Mouse (Mus musculus): ENCODE measurements at regions not wholly inside any gene's neighbourhood (a gene's known extent, or its start where the extent isn't known, plus 50 kb on each side); places are given as distances from the start of the nearest gene placed in this dataset.
"Not testable (repeated sequence)": the region's sequence is repeated elsewhere in the genome, so short reads cannot be mapped to it uniquely, and the experiment has no call there.

GRCm38 (mm10) chr9:78795801-78796200 is 180.5 kb downstream of the Cd109 start:
- DNase-seq (ENCODE audit: low spot score) (no peak), ATAC-seq (no peak)
- no peaks in the 10 kb centered on the region for H3K9me3 ChIP-seq (replicated peaks; ENCODE audit: control insufficient read depth, low read length)
- H3K27me3 ChIP-seq (replicated peaks; ENCODE audit: control insufficient read depth, insufficient read depth, low read length) = no peaks in the 10 kb centered on the region
- H3K9ac ChIP-seq (ENCODE audit: low read length) = no peak overlapping the region
- H3K4me2 ChIP-seq (ENCODE audit: low read length) = no peak overlapping the region
- H3K4me3 ChIP-seq (ENCODE audit: low read depth, low read length) = no peak overlapping the region
- H3K4me1 ChIP-seq (ENCODE audit: control insufficient read depth, insufficient read depth, low read length) = no peaks in the 10 kb centered on the region
- no peaks in the 10 kb centered on the region for H3K36me3 ChIP-seq (ENCODE audit: control insufficient read depth, insufficient read depth, low read length)
- WGBS = 76% methylated on average over 1 of the region's 1 CpGs
- H3K27ac ChIP-seq (ENCODE audit: low read depth, low read length) = no peak overlapping the region

- WGBS = 76% methylated on average over 4 of the region's 4 CpGs
- Histone ChIP-seq H3K4me1 (ENCODE audit: control insufficient read depth, insufficient read depth, low read length) (no peaks in the 10 kb centered on the region), H3K9me3 (replicated peaks; ENCODE audit: control insufficient read depth, low read length) (no peaks in the 10 kb centered on the region), H3K27me3 (replicated peaks; ENCODE audit: control insufficient read depth, insufficient read depth, low read length) (no peaks in the 10 kb centered on the region), H3K9ac (ENCODE audit: low read length) (no peak overlapping the region), H3K4me2 (ENCODE audit: low read length) (no peak overlapping the region), H3K36me3 (ENCODE audit: control insufficient read depth, insufficient read depth, low read length) (no peaks in the 10 kb centered on the region), H3K27ac (ENCODE audit: low read depth, low read length) (no peak overlapping the region), H3K4me3 (ENCODE audit: low read depth, low read length) (no peak overlapping the region)
- ATAC-seq (no peak), DNase-seq (ENCODE audit: low spot score) (no peak)
Measured at GRCm38 (mm10) chr9:78817221-78817620, 201.9 kb downstream of the Cd109 start.

- WGBS = 17% methylated on average over 35 of the region's 52 CpGs
- H3K9ac ChIP-seq (ENCODE audit: low read length) = 0 out of 2 replicates have a peak overlapping the region, but pooled peaks have one; percentile 29
- ATAC-seq = peak; percentile 87
- H3K4me2 ChIP-seq (ENCODE audit: low read length) = peak overlapping the region; percentile 55
- H3K36me3 ChIP-seq (ENCODE audit: control insufficient read depth, insufficient read depth, low read length); H3K9me3 ChIP-seq (replicated peaks; ENCODE audit: control insufficient read depth, low read length); DNase-seq (ENCODE audit: low spot score); H3K4me1 ChIP-seq (ENCODE audit: control insufficient read depth, insufficient read depth, low read length); H3K27ac ChIP-seq (ENCODE audit: low read depth, low read length); H3K27me3 ChIP-seq (replicated peaks; ENCODE audit: control insufficient read depth, insufficient read depth, low read length): not testable (repeated sequence)
- peak overlapping the region; percentile 27 for H3K4me3 ChIP-seq (ENCODE audit: low read depth, low read length)
Measured at GRCm38 (mm10) chr9:78821554-78822212, 206.3 kb downstream of the Cd109 start.

- H3K4me1 ChIP-seq (ENCODE audit: control insufficient read depth, insufficient read depth, low read length) = no peaks in the 10 kb centered on the region
- H3K27ac ChIP-seq (ENCODE audit: low read depth, low read length) = no peak overlapping the region
- H3K9me3 ChIP-seq (replicated peaks; ENCODE audit: control insufficient read depth, low read length) = no peaks in the 10 kb centered on the region
- no peak overlapping the region for H3K9ac ChIP-seq (ENCODE audit: low read length)
- DNase-seq (ENCODE audit: low spot score) (peak; percentile 21), ATAC-seq (no peak)
- H3K4me3 ChIP-seq (ENCODE audit: low read depth, low read length) = no peak overlapping the region
- H3K4me2 ChIP-seq (ENCODE audit: low read length) = no peak overlapping the region
- no peaks in the 10 kb centered on the region for H3K36me3 ChIP-seq (ENCODE audit: control insufficient read depth, insufficient read depth, low read length)
- no peaks in the 10 kb centered on the region for H3K27me3 ChIP-seq (replicated peaks; ENCODE audit: control insufficient read depth, insufficient read depth, low read length)
- 74% methylated on average over 9 of the region's 9 CpGs for WGBS
Measured at GRCm38 (mm10) chr9:78844969-78845683, 229.8 kb downstream of the Cd109 start.

GRCm38 (mm10) chr9:78846110-78846509 is 230.8 kb downstream of the Cd109 start:
- no peaks in the 10 kb centered on the region for H3K27me3 ChIP-seq (replicated peaks; ENCODE audit: control insufficient read depth, insufficient read depth, low read length)
- H3K4me1 ChIP-seq (ENCODE audit: control insufficient read depth, insufficient read depth, low read length) = no peaks in the 10 kb centered on the region
- peak; percentile 4 for DNase-seq (ENCODE audit: low spot score)
- WGBS = 32% methylated on average over 7 of the region's 7 CpGs
- ATAC-seq = no peak
- H3K4me3 ChIP-seq (ENCODE audit: low read depth, low read length) = no peak overlapping the region
- no peaks in the 10 kb centered on the region for H3K9me3 ChIP-seq (replicated peaks; ENCODE audit: control insufficient read depth, low read length)
- H3K36me3 ChIP-seq (ENCODE audit: control insufficient read depth, insufficient read depth, low read length) = no peaks in the 10 kb centered on the region
- no peak overlapping the region for H3K4me2 ChIP-seq (ENCODE audit: low read length)
- no peak overlapping the region for H3K9ac ChIP-seq (ENCODE audit: low read length)
- H3K27ac ChIP-seq (ENCODE audit: low read depth, low read length) = no peak overlapping the region

GRCm38 (mm10) chr9:78847890-78848563 is 232.7 kb downstream of the Cd109 start:
- H3K9me3 ChIP-seq (replicated peaks; ENCODE audit: control insufficient read depth, low read length) = no peaks in the 10 kb centered on the region
- H3K4me2 ChIP-seq (ENCODE audit: low read length) = no peak overlapping the region
- 54% methylated on average over 9 of the region's 9 CpGs for WGBS
- no peak overlapping the region for H3K4me3 ChIP-seq (ENCODE audit: low read depth, low read length)
- H3K4me1 ChIP-seq (ENCODE audit: control insufficient read depth, insufficient read depth, low read length) = no peaks in the 10 kb centered on the region
- H3K36me3 ChIP-seq (ENCODE audit: control insufficient read depth, insufficient read depth, low read length) = no peaks in the 10 kb centered on the region
- H3K9ac ChIP-seq (ENCODE audit: low read length) = no peak overlapping the region
- DNase-seq (ENCODE audit: low spot score) = peak; percentile 57
- H3K27me3 ChIP-seq (replicated peaks; ENCODE audit: control insufficient read depth, insufficient read depth, low read length) = no peaks in the 10 kb centered on the region
- ATAC-seq = peak; percentile 57; the same call in 1 of the 2 replicates
- no peak overlapping the region for H3K27ac ChIP-seq (ENCODE audit: low read depth, low read length)

DNA sequence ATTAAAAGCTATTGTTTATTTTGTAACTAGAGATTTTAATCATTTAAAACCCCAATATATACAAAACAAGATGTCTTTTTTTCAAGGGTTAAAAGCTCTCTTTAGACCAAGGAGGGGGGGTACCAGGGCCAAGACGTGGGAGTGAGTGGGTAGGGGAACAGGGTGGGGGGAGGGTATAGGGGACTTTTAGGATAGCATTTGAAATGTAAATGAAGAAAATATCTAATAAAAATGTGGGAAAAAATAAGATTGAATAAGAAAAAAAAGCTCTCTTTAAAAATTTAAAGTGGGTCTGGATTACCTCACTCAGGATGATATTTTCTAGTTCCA is 233.2 kb downstream of the Cd109 start:
- ATAC-seq; H3K36me3 ChIP-seq (ENCODE audit: control insufficient read depth, insufficient read depth, low read length); H3K27me3 ChIP-seq (replicated peaks; ENCODE audit: control insufficient read depth, insufficient read depth, low read length); H3K4me2 ChIP-seq (ENCODE audit: low read length); H3K4me1 ChIP-seq (ENCODE audit: control insufficient read depth, insufficient read depth, low read length); H3K9ac ChIP-seq (ENCODE audit: low read length); H3K27ac ChIP-seq (ENCODE audit: low read depth, low read length); H3K4me3 ChIP-seq (ENCODE audit: low read depth, low read length); H3K9me3 ChIP-seq (replicated peaks; ENCODE audit: control insufficient read depth, low read length); DNase-seq (ENCODE audit: low spot score): not testable (repeated sequence)
- 27% methylated on average over 1 of the region's 1 CpGs for WGBS

- Histone ChIP-seq H3K9ac (ENCODE audit: low read length) (no peak overlapping the region), H3K4me3 (ENCODE audit: low read depth, low read length) (no peak overlapping the region), H3K4me2 (ENCODE audit: low read length) (no peak overlapping the region), H3K9me3 (replicated peaks; ENCODE audit: control insufficient read depth, low read length) (no peaks in the 10 kb centered on the region), H3K27ac (ENCODE audit: low read depth, low read length) (no peak overlapping the region), H3K36me3 (ENCODE audit: control insufficient read depth, insufficient read depth, low read length) (no peaks in the 10 kb centered on the region), H3K27me3 (replicated peaks; ENCODE audit: control insufficient read depth, insufficient read depth, low read length) (no peaks in the 10 kb centered on the region), H3K4me1 (ENCODE audit: control insufficient read depth, insufficient read depth, low read length) (no peaks in the 10 kb centered on the region)
- ATAC-seq (no peak), DNase-seq (ENCODE audit: low spot score) (no peak)
- WGBS = 97% methylated on average over 1 of the region's 1 CpGs
Measured at GRCm38 (mm10) chr9:78856981-78857380, 241.6 kb downstream of the Cd109 start.

DNA sequence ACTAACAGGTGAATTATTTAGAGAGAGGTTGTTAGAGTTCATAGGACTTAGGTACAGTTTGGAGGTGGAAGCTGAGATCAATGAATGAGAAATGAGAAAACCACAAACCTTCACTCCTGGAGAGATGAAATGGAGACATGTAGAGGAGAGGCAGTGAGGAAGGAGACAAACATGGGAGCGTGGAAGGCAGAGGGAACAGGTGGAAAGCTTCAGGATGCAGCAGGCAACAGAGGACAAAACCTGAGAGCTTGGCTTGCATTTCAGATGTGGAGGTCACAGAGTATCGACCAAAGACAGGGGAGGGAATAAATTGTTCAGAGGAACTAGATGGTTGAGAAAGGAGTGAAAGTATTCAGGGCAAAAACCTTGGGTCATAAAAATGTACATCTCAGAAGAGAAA is 244.6 kb downstream of the Cd109 start:
- no peaks in the 10 kb centered on the region for H3K9me3 ChIP-seq (replicated peaks; ENCODE audit: control insufficient read depth, low read length)
- no peaks in the 10 kb centered on the region for H3K27me3 ChIP-seq (replicated peaks; ENCODE audit: control insufficient read depth, insufficient read depth, low read length)
- H3K4me1 ChIP-seq (ENCODE audit: control insufficient read depth, insufficient read depth, low read length) = no peaks in the 10 kb centered on the region
- no peak overlapping the region for H3K4me3 ChIP-seq (ENCODE audit: low read depth, low read length)
- H3K27ac ChIP-seq (ENCODE audit: low read depth, low read length) = no peak overlapping the region
- no peak for ATAC-seq
- DNase-seq (ENCODE audit: low spot score) = no peak
- no peak overlapping the region for H3K9ac ChIP-seq (ENCODE audit: low read length)
- WGBS = 86% methylated on average over 2 of the region's 2 CpGs
- no peak overlapping the region for H3K4me2 ChIP-seq (ENCODE audit: low read length)
- no peaks in the 10 kb centered on the region for H3K36me3 ChIP-seq (ENCODE audit: control insufficient read depth, insufficient read depth, low read length)

Measured in forebrain, embryonic 14.5 days (tissue).